Mouse (Mus musculus) heart, postnatal 25 days (tissue): ENCODE measurements around the gene Tmem147. TPM values are rescaled to one million over a fixed set of nuclear protein-coding genes. Genes with fewer than 3 reads are reported as not detected.

Source experiments
- DNase-seq: peaks from one replicate; pipeline ENCODE4 v3.0.0; 2022; ENCODE audit warnings: low spot score
- intact Hi-C: fragments of 180-260 bp; cut with DNase I; formaldehyde crosslinking; loops from one replicate; pipeline ENCODE4 v1.15.1; 2025
- total RNA-seq, 2 experiments: library from RNA; stranded (reverse); gene quantifications; 2 replicates each; pipeline ENCODE4 v1.2.3; 2021

Tmem147 gene
- total RNA-seq, 2 experiments from 2014 or later, result 269 to 278 TPM

- no peak for DNase-seq
- intact Hi-C loops, result loop anchor here (5.0 kb wide), 3 partner anchors 62 to 243 kb away; partner anchors contain the start of genes Fam187b, Lsr and Rbm42
Observed at GRCm38 (mm10) chr7:30728739-30729395, 473 bp downstream of the Tmem147 start.

- intact Hi-C loops, result loop anchor here (5.0 kb wide), 3 partner anchors 61 to 244 kb away; partner anchors contain the start of genes Fam187b, Lsr and Rbm42
- no peak for DNase-seq
Observed at GRCm38 (mm10) chr7:30728214-30728613, 1.1 kb downstream of the Tmem147 start.

GRCm38 (mm10) chr7:30723274-30723953 is 5.9 kb downstream of the Tmem147 start:
- intact Hi-C loops, result no loop called here
- no peak for DNase-seq

- DNase-seq, result no peak
- intact Hi-C loops, result no loop called here
Observed at GRCm38 (mm10) chr7:30721286-30721685, 8.1 kb downstream of the Tmem147 start.

- intact Hi-C loops, result no loop called here
- no peak for DNase-seq
Observed at GRCm38 (mm10) chr7:30719669-30720068, 9.7 kb downstream of the Tmem147 start.

DNA sequence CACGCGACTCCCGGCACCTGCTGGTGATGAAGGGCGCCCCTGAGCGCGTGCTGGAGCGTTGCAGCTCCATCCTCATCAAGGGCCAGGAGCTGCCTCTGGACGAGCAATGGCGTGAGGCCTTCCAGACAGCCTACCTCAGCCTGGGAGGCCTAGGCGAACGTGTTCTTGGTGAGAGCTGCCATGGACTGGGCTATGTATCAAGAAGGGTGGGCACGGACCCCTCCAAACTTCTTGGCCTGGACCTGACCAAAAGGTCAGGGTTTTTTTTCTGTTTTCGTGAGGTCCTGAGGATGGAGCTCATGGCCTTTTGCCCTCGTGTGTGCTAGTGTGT is 11.7 kb downstream of the Tmem147 start:
- DNase-seq, result no peak
- intact Hi-C loops, result no loop called here

- intact Hi-C loops, result no loop called here
- DNase-seq, result no peak
Observed at GRCm38 (mm10) chr7:30717006-30717715, 12.2 kb downstream of the Tmem147 start.

DNA sequence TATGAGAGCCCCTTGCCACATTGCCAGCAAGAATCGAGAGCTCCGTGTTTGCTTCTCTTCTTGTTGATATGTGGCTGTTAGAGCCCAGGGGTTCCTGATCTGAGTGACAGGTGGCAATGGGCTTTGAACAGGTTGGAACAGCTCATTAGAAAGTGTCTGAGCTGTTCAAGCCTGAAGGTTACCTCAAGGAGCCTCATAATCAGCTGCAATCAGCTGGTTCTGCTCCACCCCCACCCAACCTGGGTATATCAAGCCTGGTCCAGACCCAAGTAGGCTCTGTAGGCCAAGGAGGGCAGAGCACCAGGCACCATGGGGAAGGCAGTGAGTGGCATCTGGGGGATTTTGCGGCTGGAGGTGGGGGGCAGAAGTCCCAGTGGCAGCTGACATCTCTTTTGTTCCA is 17.4 kb downstream of the Tmem147 start, which contains the start of gene Atp4a:
Atp4a (plus strand) TSS at position 268 of the 400 bp plus-strand sequence.
- no peak for DNase-seq
- intact Hi-C loops, result no loop called here

DNA sequence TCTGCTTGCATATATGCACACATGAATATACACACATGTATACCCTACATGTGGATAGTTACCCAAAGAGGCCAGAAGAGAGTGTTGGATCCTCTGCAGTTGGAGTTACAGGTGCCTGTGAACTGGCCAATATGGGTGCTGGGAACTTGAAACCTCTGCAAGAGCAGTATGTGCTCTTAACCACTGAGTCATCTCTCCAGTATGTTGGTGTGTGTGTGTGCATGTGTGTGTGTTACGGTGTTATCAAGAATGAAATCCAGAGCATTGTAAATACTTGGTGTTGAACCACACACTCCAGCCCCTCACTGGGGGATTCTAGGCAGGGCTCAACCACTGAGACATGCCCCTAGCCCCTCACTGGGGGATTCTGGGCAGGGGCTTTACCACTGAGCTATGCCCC is 21.9 kb downstream of the Tmem147 start:
- intact Hi-C loops, result no loop called here
- DNase-seq, result no peak

- no peak for DNase-seq
- intact Hi-C loops, result no loop called here
Observed at GRCm38 (mm10) chr7:30706214-30706882, 23.0 kb downstream of the Tmem147 start.

DNA sequence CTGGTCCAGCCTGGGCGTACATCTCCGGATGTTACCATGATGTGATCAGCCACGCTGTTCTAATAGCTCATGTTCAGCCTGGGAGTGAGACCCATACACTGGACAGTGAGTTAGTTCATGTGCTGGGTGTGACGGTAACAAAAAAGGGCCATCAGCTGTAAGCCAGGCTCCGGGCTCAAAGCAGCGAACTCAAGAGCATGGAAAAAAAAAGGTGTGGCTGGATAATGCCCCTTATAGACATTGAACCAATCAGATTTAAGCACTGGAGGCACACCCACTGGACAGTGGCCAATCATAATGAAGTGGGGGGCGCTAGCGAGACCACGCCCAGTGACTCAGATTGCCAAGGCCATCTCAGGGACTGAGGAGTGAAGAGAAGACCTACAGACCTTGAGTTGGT is 30.8 kb downstream of the Tmem147 start, which contains the start of gene 2200002J24Rik:
2200002J24Rik (plus strand) TSS at position 338 of the 400 bp plus-strand sequence.
- intact Hi-C loops, result no loop called here
- no peak for DNase-seq

GRCm38 (mm10) chr7:30698101-30698500 is 31.2 kb downstream of the Tmem147 start:
- intact Hi-C loops, result no loop called here
- no peak for DNase-seq

GRCm38 (mm10) chr7:30688325-30688724 is 41.0 kb downstream of the Tmem147 start:
- no peak for DNase-seq
- intact Hi-C loops, result no loop called here

DNA sequence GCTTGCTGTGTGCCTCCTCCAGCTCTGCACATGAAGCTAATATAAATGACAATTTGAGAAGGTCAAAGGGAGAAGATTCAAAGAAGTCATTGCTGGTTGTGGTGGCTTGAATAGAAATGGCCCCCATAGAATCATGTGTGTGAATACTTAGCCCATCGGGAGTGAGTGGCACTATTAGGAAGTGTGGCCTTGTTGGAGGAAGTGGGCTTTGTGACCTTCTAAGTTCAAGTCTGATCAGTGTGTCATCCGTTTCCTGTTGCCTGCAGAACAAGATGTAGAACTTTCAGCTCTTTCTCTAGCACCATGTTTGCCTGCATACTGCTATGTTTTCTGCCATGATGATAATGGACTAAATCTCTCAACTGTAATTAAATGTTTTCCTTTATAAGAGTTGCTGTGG is 45.9 kb downstream of the Tmem147 start:
- intact Hi-C loops, result no loop called here
- no peak for DNase-seq

DNA sequence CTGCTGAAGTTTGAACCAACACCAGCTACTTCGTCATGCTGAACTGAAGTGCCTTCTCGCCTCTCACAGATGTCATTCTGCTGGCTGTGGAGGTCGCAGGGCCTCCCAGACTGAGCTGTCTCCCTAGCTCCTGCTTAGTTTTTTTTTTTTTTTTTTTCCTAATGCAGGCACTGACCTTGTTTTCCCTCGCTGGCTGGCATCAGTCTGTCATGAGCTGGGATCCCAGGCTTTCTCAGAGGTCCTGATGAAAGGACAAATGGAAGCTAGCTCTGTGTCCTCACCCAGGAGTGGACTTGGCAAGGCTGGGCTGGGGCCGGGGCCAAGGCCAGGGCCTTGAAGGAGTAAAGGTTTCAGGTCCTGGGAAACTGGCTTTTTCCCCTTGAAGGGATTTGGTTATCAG is 47.4 kb downstream of the Tmem147 start:
- intact Hi-C loops, result no loop called here
- no peak for DNase-seq

DNA sequence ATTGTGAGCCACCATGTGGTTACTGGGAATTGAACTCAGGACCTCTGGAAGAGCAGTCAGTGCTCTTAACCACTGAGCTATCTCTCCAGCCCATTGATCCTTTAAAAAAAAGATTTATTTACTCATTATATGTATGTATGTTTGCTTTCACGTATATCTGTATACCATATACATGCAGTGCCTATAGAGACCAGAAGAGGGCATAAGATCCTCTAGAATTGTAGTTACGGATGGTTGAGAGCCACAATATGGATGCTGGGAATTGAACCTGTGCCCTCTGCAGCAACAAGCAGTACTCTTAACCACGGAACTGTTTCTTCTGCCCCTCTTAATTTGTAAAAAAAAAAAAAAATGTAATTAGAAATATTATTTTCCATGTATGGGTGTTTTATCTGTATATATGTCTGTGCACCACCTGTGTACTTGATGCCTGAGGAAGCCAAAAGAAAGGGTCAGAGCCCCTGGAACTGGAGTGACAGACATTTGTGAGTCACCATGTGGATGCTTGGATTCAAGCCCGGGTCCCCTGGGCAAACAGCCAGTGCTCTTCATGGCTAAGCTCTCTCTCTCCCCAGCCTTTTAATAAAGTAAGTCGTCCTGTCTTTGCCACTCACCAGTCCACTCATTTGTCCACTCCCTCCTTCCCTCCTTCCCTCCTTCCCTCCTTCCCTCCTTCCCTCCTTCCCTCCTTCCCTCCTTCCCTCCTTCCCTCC is 50.9 kb downstream of the Tmem147 start:
- intact Hi-C loops, result no loop called here

More for the DNA sequence above, 50.9 kb downstream of the Tmem147 start:
- no peak for DNase-seq
